ENCODE assay signal across 7 mouse cellular contexts in the genomic region with DNA sequence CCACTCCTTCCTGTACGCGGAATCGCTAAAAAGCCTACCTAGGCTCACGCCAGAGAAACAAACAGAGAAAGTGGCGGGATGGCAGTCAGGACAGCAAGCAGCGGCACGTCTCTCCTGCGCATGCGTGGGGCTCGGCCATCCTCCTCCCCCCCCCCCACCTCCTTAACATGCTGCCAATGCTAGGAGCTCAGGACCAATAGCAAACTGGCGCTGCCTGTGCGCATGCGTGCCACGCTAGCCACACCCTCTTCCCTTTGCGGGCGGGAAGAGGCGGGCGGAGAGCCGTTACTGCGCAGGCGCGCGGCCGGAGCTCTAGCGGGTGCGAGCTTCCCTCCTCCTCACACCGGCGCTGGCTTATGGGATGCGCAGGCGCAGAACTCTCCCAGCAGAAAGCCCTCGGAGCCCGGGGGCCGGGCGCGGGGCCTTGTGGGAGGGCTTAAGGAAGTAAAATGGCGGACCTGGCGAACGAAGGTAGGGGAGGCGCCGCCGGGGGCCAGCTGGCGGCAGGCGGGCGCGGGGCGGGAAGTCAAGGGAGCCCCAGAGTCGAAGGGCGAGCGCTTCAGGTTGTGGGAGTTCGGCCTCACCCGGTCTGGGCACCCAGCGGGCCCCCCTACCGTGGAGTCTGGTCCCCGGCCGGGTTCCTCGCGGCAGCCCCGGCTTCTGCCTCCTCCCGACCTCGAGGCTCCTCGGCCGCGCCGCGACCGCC. TPM values are rescaled to one million over a fixed set of nuclear protein-coding genes. Genes with fewer than 3 reads are reported as not detected.
A peak's percentile ranks its signal among the peaks of the same experiment; 100 is the strongest.
DNase-seq lines count a peak whose midpoint lies in the region; ATAC-seq and TF ChIP-seq lines count a peak whose summit lies in the region.

A gene (plus strand): TSS at position 354 of the 706 bp plus-strand sequence.

- H3K4me3 ChIP-seq in embryonic facial prominence, embryonic 10.5 days: peak within 1 kb of the TSS; percentile 86
- peak within 1 kb of the TSS; percentile 66 for H3K4me3 ChIP-seq in intestine, postnatal 0 days (ENCODE audit: low read depth, low read length)
- H3K4me3 ChIP-seq in midbrain, embryonic 12.5 days: peak within 1 kb of the TSS; percentile 98
- peak within 1 kb of the TSS; percentile 81 for H3K4me3 ChIP-seq in small intestine, adult 2 months (ENCODE audit: low read depth, low read length)

- peak; percentile 76 for TF ChIP-seq POLR2A in small intestine, adult 2 months (IDR thresholded peaks at IDR 0.05; ENCODE audit: low read depth, low read length)

- no peak for TF ChIP-seq CTCF in intestine, postnatal 0 days (IDR thresholded peaks at IDR 0.05; ENCODE audit: low read depth)
- TF ChIP-seq CTCF in small intestine, adult 2 months (IDR thresholded peaks at IDR 0.05; ENCODE audit: extremely low read depth, insufficient read length, insufficient replicate concordance, low read depth, low read length): no peak

- peak within 1 kb of the TSS; percentile 97 for H3K27ac ChIP-seq in embryonic facial prominence, embryonic 10.5 days (replicated peaks)
- peak within 1 kb of the TSS; percentile 73 for H3K27ac ChIP-seq in intestine, postnatal 0 days (ENCODE audit: low read depth, low read length)
- peak within 1 kb of the TSS; percentile 77 for H3K27ac ChIP-seq in midbrain, embryonic 12.5 days (replicated peaks)
- H3K27ac ChIP-seq in small intestine, adult 2 months (ENCODE audit: insufficient read depth, low read depth, low read length): peak within 1 kb of the TSS; percentile 90

- no peaks in the 10 kb centered on the region for H3K9me3 ChIP-seq in embryonic facial prominence, embryonic 10.5 days
- H3K9me3 ChIP-seq in intestine, postnatal 0 days (ENCODE audit: control insufficient read depth): no peaks in the 10 kb centered on the region
- no peaks in the 10 kb centered on the region for H3K9me3 ChIP-seq in midbrain, embryonic 12.5 days

- peaks cover 36% of the 10 kb centered on the region for H3K36me3 ChIP-seq in embryonic facial prominence, embryonic 10.5 days (replicated peaks)
- peaks cover 14% of the 10 kb centered on the region; the same call in 1 of the 2 replicates for H3K36me3 ChIP-seq in intestine, postnatal 0 days (ENCODE audit: control insufficient read depth, insufficient read depth)
- peaks cover 20% of the 10 kb centered on the region; the same call in 1 of the 2 replicates for H3K36me3 ChIP-seq in midbrain, embryonic 12.5 days
- peaks cover 2% of the 10 kb centered on the region for H3K36me3 ChIP-seq in small intestine, adult 2 months (ENCODE audit: control insufficient read depth, insufficient read depth, low read length)

- WGBS in embryonic facial prominence, embryonic 10.5 days: under 1% methylated on average over 66 of the region's 66 CpGs
- WGBS in intestine, postnatal 0 days: under 1% methylated on average over 44 of the region's 66 CpGs
- WGBS in midbrain, embryonic 12.5 days: under 1% methylated on average over 47 of the region's 66 CpGs
- WGBS in small intestine, adult 2 months: under 1% methylated on average over 60 of the region's 66 CpGs

- peak; percentile 96 for ATAC-seq in intestine, postnatal 0 days
- ATAC-seq in midbrain, embryonic 12.5 days (ENCODE audit: low FRiP score, low read depth): peak; percentile 92

- DNase-seq in adrenal gland, postnatal 10 days: peak; percentile 99
- DNase-seq in embryonic facial prominence, embryonic 10.5 days (ENCODE audit: low spot score): peak; percentile 100
- peak; percentile 80 for DNase-seq in gonadal fat pad, adult 2 months (ENCODE audit: low read depth)
- peak; percentile 100 for DNase-seq in left cerebral cortex, postnatal 4 days

- peak within 1 kb of the TSS; percentile 86 for H3K9ac ChIP-seq in intestine, postnatal 0 days (ENCODE audit: low read depth, low read length)
- peak within 1 kb of the TSS; percentile 98 for H3K9ac ChIP-seq in midbrain, embryonic 12.5 days (replicated peaks)

- intact Hi-C loops in left cerebral cortex, postnatal 4 days (cut with DNase I): no loop called here

- H3K4me1 ChIP-seq in embryonic facial prominence, embryonic 10.5 days: peaks cover 40% of the 10 kb centered on the region
- 0 out of 2 replicates have a peak, but pooled peaks cover 3% of the 10 kb centered on the region for H3K4me1 ChIP-seq in intestine, postnatal 0 days (replicated peaks; ENCODE audit: control insufficient read depth, insufficient read depth, low read length)
- H3K4me1 ChIP-seq in midbrain, embryonic 12.5 days: peaks cover 34% of the 10 kb centered on the region
- H3K4me1 ChIP-seq in small intestine, adult 2 months (ENCODE audit: control insufficient read depth, insufficient read depth, insufficient read length, low read length): no peaks in the 10 kb centered on the region

- peak within 1 kb of the TSS; percentile 78 for H3K4me2 ChIP-seq in intestine, postnatal 0 days (replicated peaks; ENCODE audit: low read depth)
- H3K4me2 ChIP-seq in midbrain, embryonic 12.5 days (replicated peaks): peak within 1 kb of the TSS; percentile 69

- H3K27me3 ChIP-seq in embryonic facial prominence, embryonic 10.5 days (replicated peaks; ENCODE audit: low read depth, poor library complexity, severe bottlenecking): peaks cover 6% of the 10 kb centered on the region
- no peaks in the 10 kb centered on the region for H3K27me3 ChIP-seq in intestine, postnatal 0 days (replicated peaks; ENCODE audit: control insufficient read depth, insufficient read depth, low read length)
- peaks cover 6% of the 10 kb centered on the region for H3K27me3 ChIP-seq in midbrain, embryonic 12.5 days
- H3K27me3 ChIP-seq in small intestine, adult 2 months (ENCODE audit: control insufficient read depth, insufficient read depth, low read length): no peaks in the 10 kb centered on the region

RNA-seq across cellular contexts. Expression of the gene that starts here (rescaled TPM):
- total RNA-seq in adrenal gland, postnatal 10 days (2021): 10 to 100 TPM; 56.6 to 62.0 TPM
- polyA plus RNA-seq in embryonic facial prominence, embryonic 10.5 days (2016; fragmentation: Nextera tagmentation; extraction: Ambion mirVana): 132 and 138 TPM in 2 replicates
- 63.4 and 68.3 TPM in 2 replicates for polyA plus RNA-seq in gonadal fat pad, adult 2 months (2012; rRNA removed)
- polyA plus RNA-seq in intestine, postnatal 0 days (2015; fragmentation: Nextera tagmentation; extraction: Ambion mirVana): 28.8 and 32.0 TPM in 2 replicates
- total RNA-seq in left cerebral cortex, postnatal 4 days (2021): 100 to 1,000 TPM; 102 to 112 TPM
- 109 and 115 TPM in 2 replicates for polyA plus RNA-seq in midbrain, embryonic 12.5 days (2016; fragmentation: Nextera tagmentation; extraction: Ambion mirVana)
- polyA plus RNA-seq in small intestine, adult 2 months (2012; rRNA removed): 37.2 and 65.1 TPM in 2 replicates

Comparison
In these comparisons a context has a peak if more than half of its experiments do, and no peak if none do; other contexts are left out.
1. Peak in every context shown above with its lines: DNase-seq, ATAC-seq, H3K4me3 ChIP-seq and H3K27ac ChIP-seq.